Mouse (Mus musculus): ENCODE measurements at regions not wholly inside any gene's neighbourhood (a gene's known extent, or its start where the extent isn't known, plus 50 kb on each side); places are given as distances from the start of the nearest gene placed in this dataset.
A peak's percentile ranks its signal among the peaks of the same experiment; 100 is the strongest.

GRCm38 (mm10) chr15:36399355-36400012 is 608.1 kb downstream of the Zfp706 start:
- H3K9me3 ChIP-seq = no peaks in the 10 kb centered on the region
- no peak overlapping the region for H3K9ac ChIP-seq
- no peaks in the 10 kb centered on the region for H3K36me3 ChIP-seq
- H3K4me3 ChIP-seq = no peak overlapping the region
- no peak overlapping the region for H3K4me2 ChIP-seq
- H3K27me3 ChIP-seq = no peaks in the 10 kb centered on the region
- H3K4me1 ChIP-seq = peaks cover 14% of the 10 kb centered on the region
- ATAC-seq (ENCODE audit: borderline replicate concordance, extremely low read depth, low FRiP score, low TSS enrichment) = peak; percentile 55; the same call in 1 of the 2 replicates
- 0 out of 2 replicates have a peak overlapping the region, but pooled peaks have one; percentile 1 for H3K27ac ChIP-seq
- 30% methylated on average over 7 of the region's 7 CpGs for WGBS

GRCm38 (mm10) chr15:36398099-36398982 is 609.2 kb downstream of the Zfp706 start:
- Histone ChIP-seq H3K27ac (no peak overlapping the region), H3K27me3 (no peaks in the 10 kb centered on the region), H3K9ac (no peak overlapping the region), H3K4me1 (peaks cover 14% of the 10 kb centered on the region), H3K4me3 (no peak overlapping the region), H3K4me2 (no peak overlapping the region), H3K36me3 (no peaks in the 10 kb centered on the region), H3K9me3 (no peaks in the 10 kb centered on the region)
- WGBS = 58% methylated on average over 9 of the region's 9 CpGs
- no peak for ATAC-seq (ENCODE audit: borderline replicate concordance, extremely low read depth, low FRiP score, low TSS enrichment)

- Histone ChIP-seq H3K36me3 (no peaks in the 10 kb centered on the region), H3K27ac (no peak overlapping the region), H3K4me2 (no peak overlapping the region), H3K9me3 (no peaks in the 10 kb centered on the region), H3K9ac (no peak overlapping the region), H3K27me3 (no peaks in the 10 kb centered on the region), H3K4me3 (no peak overlapping the region), H3K4me1 (peaks cover 14% of the 10 kb centered on the region)
- ATAC-seq (ENCODE audit: borderline replicate concordance, extremely low read depth, low FRiP score, low TSS enrichment) = no peak
- 76% methylated on average over 6 of the region's 6 CpGs for WGBS
These were observed 610.8 kb downstream of the Zfp706 start for GRCm38 (mm10) chr15:36396791-36397190.

DNA sequence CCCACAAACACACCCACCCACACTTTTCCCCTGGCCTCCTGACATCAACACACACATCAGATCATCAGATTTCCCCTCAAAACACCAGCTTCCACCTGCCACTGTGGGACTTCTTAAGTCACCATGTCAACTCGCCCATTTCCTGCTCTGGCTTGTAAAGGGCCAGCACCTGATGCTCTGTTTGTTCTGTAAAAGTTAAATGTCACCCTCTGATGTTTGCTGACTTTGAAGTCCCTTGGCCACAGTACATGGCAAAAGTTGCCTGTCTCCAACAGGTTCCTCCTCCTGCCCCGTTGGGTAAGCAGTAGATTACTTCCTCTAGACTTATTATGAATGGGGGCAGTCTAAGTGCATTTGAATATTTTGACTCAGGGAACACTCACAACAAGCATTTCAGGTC is 611.3 kb downstream of the Zfp706 start:
- H3K4me2 ChIP-seq = no peak overlapping the region

GRCm38 (mm10) chr15:36395672-36396050 is 611.9 kb downstream of the Zfp706 start:
- H3K27ac ChIP-seq = no peak overlapping the region
- H3K27me3 ChIP-seq = no peaks in the 10 kb centered on the region
- H3K9ac ChIP-seq = no peak overlapping the region
- no peak overlapping the region for H3K4me3 ChIP-seq
- no peaks in the 10 kb centered on the region for H3K36me3 ChIP-seq
- 73% methylated on average over 4 of the region's 4 CpGs for WGBS
- H3K9me3 ChIP-seq = no peaks in the 10 kb centered on the region
- peaks cover 14% of the 10 kb centered on the region for H3K4me1 ChIP-seq
- H3K4me2 ChIP-seq = no peak overlapping the region
- no peak for ATAC-seq (ENCODE audit: borderline replicate concordance, extremely low read depth, low FRiP score, low TSS enrichment)

More for the DNA sequence above, 611.3 kb downstream of the Zfp706 start:
- H3K27ac ChIP-seq = no peak overlapping the region
- ATAC-seq (ENCODE audit: borderline replicate concordance, extremely low read depth, low FRiP score, low TSS enrichment) = no peak
- no peak overlapping the region for H3K9ac ChIP-seq
- H3K27me3 ChIP-seq = no peaks in the 10 kb centered on the region
- H3K9me3 ChIP-seq = no peaks in the 10 kb centered on the region
- H3K4me3 ChIP-seq = no peak overlapping the region
- 35% methylated on average over 2 of the region's 2 CpGs for WGBS
- peaks cover 14% of the 10 kb centered on the region for H3K4me1 ChIP-seq
- no peaks in the 10 kb centered on the region for H3K36me3 ChIP-seq

- no peaks in the 10 kb centered on the region for H3K27me3 ChIP-seq
- ATAC-seq (ENCODE audit: borderline replicate concordance, extremely low read depth, low FRiP score, low TSS enrichment) = no peak
- no peak overlapping the region for H3K9ac ChIP-seq
- no peaks in the 10 kb centered on the region for H3K36me3 ChIP-seq
- no peak overlapping the region for H3K4me2 ChIP-seq
- H3K27ac ChIP-seq = no peak overlapping the region
- 74% methylated on average over 8 of the region's 8 CpGs for WGBS
- no peaks in the 10 kb centered on the region for H3K9me3 ChIP-seq
- H3K4me3 ChIP-seq = no peak overlapping the region
- peaks cover 14% of the 10 kb centered on the region for H3K4me1 ChIP-seq
These were observed 612.5 kb downstream of the Zfp706 start for GRCm38 (mm10) chr15:36394914-36395671.

DNA sequence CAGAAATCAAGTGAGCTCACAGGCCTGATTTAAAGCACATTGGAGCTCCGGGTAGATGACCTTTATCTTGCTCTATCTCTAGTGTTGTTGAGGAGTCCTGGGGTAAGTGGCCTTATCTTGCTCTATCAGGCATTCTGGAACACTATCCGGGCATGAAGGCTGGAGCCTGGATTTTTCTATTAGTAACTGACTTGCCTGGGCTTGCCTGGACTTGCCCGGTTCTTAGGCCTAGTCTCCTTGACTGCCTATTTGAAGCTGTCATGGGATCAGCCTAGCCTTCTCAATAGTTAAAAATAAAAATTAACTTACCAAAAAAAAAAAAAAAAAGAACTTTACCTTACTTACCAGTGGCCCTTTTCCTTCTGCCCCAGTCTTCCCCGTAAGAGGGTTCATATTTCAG is 617.8 kb downstream of the Zfp706 start:
- Histone ChIP-seq H3K36me3 (no peaks in the 10 kb centered on the region), H3K4me3 (no peak overlapping the region), H3K4me1 (no peaks in the 10 kb centered on the region), H3K27ac (no peak overlapping the region), H3K9ac (no peak overlapping the region), H3K27me3 (no peaks in the 10 kb centered on the region), H3K9me3 (no peaks in the 10 kb centered on the region), H3K4me2 (no peak overlapping the region)
- ATAC-seq (ENCODE audit: borderline replicate concordance, extremely low read depth, low FRiP score, low TSS enrichment) = no peak
- 26% methylated on average over 4 of the region's 4 CpGs for WGBS

DNA sequence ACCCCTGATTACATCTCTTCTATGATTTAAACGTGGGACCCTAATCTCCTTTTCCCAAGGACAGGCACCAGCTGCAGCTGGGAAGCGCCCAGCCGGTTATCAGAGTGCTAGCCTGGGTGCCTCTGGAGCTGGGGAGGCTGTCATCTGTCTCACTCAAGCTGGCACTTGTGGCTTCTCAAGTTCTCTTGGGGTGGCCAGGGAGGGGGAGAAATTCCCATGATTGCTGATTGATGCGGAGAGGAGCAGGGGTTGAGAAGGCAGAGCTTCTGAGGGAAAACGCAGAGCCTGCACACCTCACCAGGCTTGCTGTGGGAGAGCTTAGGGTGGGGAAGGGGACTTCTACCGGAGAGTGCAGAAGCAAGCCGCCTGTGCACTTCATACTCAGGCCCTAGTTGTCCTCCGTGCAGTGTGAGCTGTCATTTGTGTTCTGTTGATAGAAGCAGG is 626.3 kb downstream of the Zfp706 start:
- Histone ChIP-seq H3K9me3 (no peaks in the 10 kb centered on the region; the same call in 1 of the 2 replicates), H3K36me3 (no peaks in the 10 kb centered on the region), H3K4me2 (peak overlapping the region; percentile 43), H3K4me3 (no peak overlapping the region), H3K4me1 (peaks cover 9% of the 10 kb centered on the region), H3K9ac (no peak overlapping the region), H3K27me3 (no peaks in the 10 kb centered on the region), H3K27ac (no peak overlapping the region)
- 5% methylated on average over 8 of the region's 8 CpGs for WGBS
- ATAC-seq (ENCODE audit: borderline replicate concordance, extremely low read depth, low FRiP score, low TSS enrichment) = no peak

GRCm38 (mm10) chr15:36380461-36381227 is 626.9 kb downstream of the Zfp706 start:
- H3K4me3 ChIP-seq = no peak overlapping the region

DNA sequence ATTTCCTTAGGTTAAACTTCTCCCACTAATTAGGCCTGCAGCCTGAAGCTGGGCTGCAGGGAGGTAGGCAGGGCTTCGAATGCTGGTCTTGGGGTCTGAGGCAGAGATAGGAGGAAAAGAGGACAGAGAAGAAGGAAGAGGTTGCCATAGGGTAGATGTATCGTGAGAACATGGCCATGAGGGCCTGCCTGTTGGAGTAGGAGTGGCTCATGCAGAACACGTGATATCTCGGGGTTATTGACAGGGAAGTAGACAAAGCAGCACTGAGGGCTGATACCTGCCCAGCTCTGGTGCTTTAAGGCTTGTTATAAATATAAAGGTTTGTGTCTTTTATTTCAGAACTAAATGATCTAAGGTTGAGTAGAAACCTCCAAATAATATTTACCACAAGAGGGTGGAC is 628.9 kb downstream of the Zfp706 start:
- no peak for ATAC-seq (ENCODE audit: borderline replicate concordance, extremely low read depth, low FRiP score, low TSS enrichment)
- no peaks in the 10 kb centered on the region for H3K27me3 ChIP-seq
- no peaks in the 10 kb centered on the region; the same call in 1 of the 2 replicates for H3K9me3 ChIP-seq
- H3K9ac ChIP-seq = no peak overlapping the region
- WGBS = 85% methylated on average over 4 of the region's 4 CpGs
- no peak overlapping the region for H3K4me2 ChIP-seq
- H3K4me1 ChIP-seq = peaks cover 35% of the 10 kb centered on the region
- no peaks in the 10 kb centered on the region for H3K36me3 ChIP-seq
- no peak overlapping the region for H3K4me3 ChIP-seq
- H3K27ac ChIP-seq = no peak overlapping the region

More at GRCm38 (mm10) chr15:36380461-36381227, 626.9 kb downstream of the Zfp706 start:
- WGBS = 11% methylated on average over 17 of the region's 17 CpGs
- ATAC-seq (ENCODE audit: borderline replicate concordance, extremely low read depth, low FRiP score, low TSS enrichment) = no peak; the same call in 1 of the 2 replicates
- no peaks in the 10 kb centered on the region for H3K27me3 ChIP-seq
- peak overlapping the region; percentile 43 for H3K4me2 ChIP-seq
- H3K4me1 ChIP-seq = peaks cover 15% of the 10 kb centered on the region
- H3K27ac ChIP-seq = no peak overlapping the region
- H3K9me3 ChIP-seq = no peaks in the 10 kb centered on the region; the same call in 1 of the 2 replicates
- H3K9ac ChIP-seq = no peak overlapping the region
- no peaks in the 10 kb centered on the region for H3K36me3 ChIP-seq

DNA sequence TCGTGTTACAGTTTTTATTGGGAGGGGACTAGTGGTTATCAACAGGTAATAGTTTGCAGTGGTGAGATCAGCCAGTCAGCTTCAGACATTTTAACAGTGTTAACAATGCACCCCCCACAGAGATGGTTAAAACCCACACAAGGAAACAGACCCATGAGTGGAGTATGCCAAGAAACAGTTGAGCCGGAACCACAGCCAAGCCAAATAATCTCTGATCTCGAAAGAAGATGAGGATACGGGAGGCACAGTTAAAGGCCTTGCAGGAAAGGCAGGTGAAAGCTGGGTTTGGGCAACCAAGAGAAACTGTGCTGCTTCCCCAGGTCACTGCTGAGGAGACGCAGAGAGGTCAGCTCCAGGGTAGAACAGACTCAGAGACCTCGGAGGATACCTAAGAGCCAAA is 631.0 kb downstream of the Zfp706 start:
- Histone ChIP-seq H3K9ac (no peak overlapping the region), H3K4me1 (peaks cover 46% of the 10 kb centered on the region), H3K36me3 (no peaks in the 10 kb centered on the region), H3K27ac (peak overlapping the region; percentile 9; the same call in 1 of the 2 replicates), H3K4me3 (no peak overlapping the region), H3K4me2 (no peak overlapping the region), H3K27me3 (no peaks in the 10 kb centered on the region), H3K9me3 (no peaks in the 10 kb centered on the region; the same call in 1 of the 2 replicates)
- ATAC-seq (ENCODE audit: borderline replicate concordance, extremely low read depth, low FRiP score, low TSS enrichment) = no peak
- WGBS = 70% methylated on average over 6 of the region's 6 CpGs
